Mouse (Mus musculus): ENCODE data around the gene Arhgef2.

The Arhgef2 gene

GRCm38 (mm10) chr3:88636555-88636986 lies 30.8 kb downstream of the Arhgef2 start:
- DNase-seq (ENCODE audit: extremely low spot score, low read depth, low spot score), result no peak

GRCm38 (mm10) chr3:88637134-88637533 lies 31.4 kb downstream of the Arhgef2 start:
- DNase-seq (ENCODE audit: extremely low spot score, low read depth, low spot score), result no peak

- no peak for DNase-seq (ENCODE audit: extremely low spot score, low read depth, low spot score)
These were observed 33.5 kb downstream of the Arhgef2 start for GRCm38 (mm10) chr3:88639239-88639638.

- DNase-seq (ENCODE audit: extremely low spot score, low read depth, low spot score), result peak; percentile 44
These were observed 34.9 kb downstream of the Arhgef2 start for GRCm38 (mm10) chr3:88640676-88641075.

GRCm38 (mm10) chr3:88643078-88643477 lies 37.3 kb downstream of the Arhgef2 start:
- no peak for DNase-seq (ENCODE audit: extremely low spot score, low read depth, low spot score)

GRCm38 (mm10) chr3:88645937-88646336 lies 40.2 kb downstream of the Arhgef2 start:
- DNase-seq (ENCODE audit: extremely low spot score, low read depth, low spot score), result no peak

GRCm38 (mm10) chr3:88646426-88646995 lies 40.7 kb downstream of the Arhgef2 start:
- DNase-seq (ENCODE audit: extremely low spot score, low read depth, low spot score), result no peak

GRCm38 (mm10) chr3:88647076-88647475 lies 41.3 kb downstream of the Arhgef2 start:
- DNase-seq (ENCODE audit: extremely low spot score, low read depth, low spot score), result no peak

- DNase-seq (ENCODE audit: extremely low spot score, low read depth, low spot score), result no peak
These were observed 42.1 kb downstream of the Arhgef2 start for GRCm38 (mm10) chr3:88647779-88648413.

GRCm38 (mm10) chr3:88648452-88649168 lies 42.8 kb downstream of the Arhgef2 start:
- no peak for DNase-seq (ENCODE audit: extremely low spot score, low read depth, low spot score)

GRCm38 (mm10) chr3:88649186-88649585 lies 43.4 kb downstream of the Arhgef2 start:
- DNase-seq (ENCODE audit: extremely low spot score, low read depth, low spot score), result no peak

- DNase-seq (ENCODE audit: extremely low spot score, low read depth, low spot score), result no peak
These were observed 44.2 kb downstream of the Arhgef2 start for GRCm38 (mm10) chr3:88649967-88650366.

- DNase-seq (ENCODE audit: extremely low spot score, low read depth, low spot score), result no peak
These were observed 45.1 kb downstream of the Arhgef2 start for GRCm38 (mm10) chr3:88650713-88651504.

- no peak for DNase-seq (ENCODE audit: extremely low spot score, low read depth, low spot score)
These were observed 46.2 kb downstream of the Arhgef2 start for GRCm38 (mm10) chr3:88651669-88652618.

GRCm38 (mm10) chr3:88652846-88653515 lies 47.2 kb downstream of the Arhgef2 start, which contains the start of gene Rxfp4:
TSS of gene Rxfp4 (minus strand) at chr3:88653142.
- no peak for DNase-seq (ENCODE audit: extremely low spot score, low read depth, low spot score)

GRCm38 (mm10) chr3:88653516-88654370 lies 48.0 kb downstream of the Arhgef2 start:
- DNase-seq (ENCODE audit: extremely low spot score, low read depth, low spot score), result no peak

GRCm38 (mm10) chr3:88654621-88655020 lies 48.9 kb downstream of the Arhgef2 start:
- no peak for DNase-seq (ENCODE audit: extremely low spot score, low read depth, low spot score)

GRCm38 (mm10) chr3:88655619-88656018 lies 49.9 kb downstream of the Arhgef2 start:
- no peak for DNase-seq (ENCODE audit: extremely low spot score, low read depth, low spot score)

Measured in hindlimb bud, embryonic 11.5 days (tissue).